Mouse (Mus musculus) megakaryocyte, embryonic 14.5 days (primary cell): ENCODE measurements around the gene Mapk3. TPM values are rescaled to one million over a fixed set of nuclear protein-coding genes. Genes with fewer than 3 reads are reported as not detected.

Experiments used
- H3K27me3 ChIP-seq: replicated peaks from 2 replicates; pipeline ENCODE3; 2012; ENCODE audit warnings: inconsistent platforms
- H3K36me3 ChIP-seq: replicated peaks from 2 replicates; pipeline ENCODE3; 2012; ENCODE audit warnings: low read length, inconsistent platforms, mixed read lengths
- H3K4me1 ChIP-seq: 2 replicates; pipeline ENCODE4 v1.6.1; 2012; ENCODE audit warnings: inconsistent platforms
- H3K4me3 ChIP-seq: replicated peaks from 2 replicates; pipeline ENCODE3; 2012; ENCODE audit warnings: moderate library complexity, mild to moderate bottlenecking, inconsistent platforms
- H3K9me3 ChIP-seq: 2 replicates; pipeline ENCODE4 v1.6.1; 2012; ENCODE audit warnings: inconsistent platforms
- FLI1 ChIP-seq: IDR thresholded peaks from 2 replicates; pipeline ENCODE4 v1.6.1; 2012; ENCODE audit warnings: low read length, inconsistent platforms, mixed read lengths
- GATA1 ChIP-seq: IDR thresholded peaks from 3 replicates; pipeline ENCODE4 v1.6.1; 2012; ENCODE audit warnings: mixed read lengths, low read length, inconsistent platforms, borderline replicate concordance
- polyA plus RNA-seq: library from polyadenylated mRNA; stranded (reverse); fragments of >175 nt; gene quantifications from 2 replicates; pipeline ENCODE4 v1.2.3, GENCODE M21; 2012; ENCODE audit warnings: low replicate concordance; ENCODE audit not compliant: insufficient read depth

The Mapk3 gene
- polyA plus RNA-seq, 1 experiment: 213 TPM

GRCm38 (mm10) chr7:126739551-126739950 lies 19.9 kb upstream of the Mapk3 start:
- TF ChIP-seq GATA1 (no peak), FLI1 (no peak)
- Histone ChIP-seq H3K9me3 (no peaks in the 10 kb centered on the region), H3K4me3 (no peak overlapping the region), H3K4me1 (peaks cover 9% of the 10 kb centered on the region; the same call in 1 of the 2 replicates), H3K36me3 (no peaks in the 10 kb centered on the region), H3K27me3 (peaks cover 25% of the 10 kb centered on the region)

GRCm38 (mm10) chr7:126740132-126740735 lies 19.2 kb upstream of the Mapk3 start:
- no peaks in the 10 kb centered on the region for H3K36me3 ChIP-seq
- H3K27me3 ChIP-seq: peaks cover 23% of the 10 kb centered on the region
- no peak for TF ChIP-seq FLI1
- no peak for TF ChIP-seq GATA1
- H3K4me1 ChIP-seq: peaks cover 9% of the 10 kb centered on the region; the same call in 1 of the 2 replicates
- no peak overlapping the region for H3K4me3 ChIP-seq
- H3K9me3 ChIP-seq: no peaks in the 10 kb centered on the region

- H3K4me3 ChIP-seq: no peak overlapping the region
- H3K36me3 ChIP-seq: no peaks in the 10 kb centered on the region
- H3K4me1 ChIP-seq: peaks cover 10% of the 10 kb centered on the region
- no peaks in the 10 kb centered on the region for H3K9me3 ChIP-seq
- peaks cover 21% of the 10 kb centered on the region for H3K27me3 ChIP-seq
- no peak for TF ChIP-seq GATA1
- TF ChIP-seq FLI1: no peak
Observed at GRCm38 (mm10) chr7:126740977-126741376, 18.4 kb upstream of the Mapk3 start.

DNA sequence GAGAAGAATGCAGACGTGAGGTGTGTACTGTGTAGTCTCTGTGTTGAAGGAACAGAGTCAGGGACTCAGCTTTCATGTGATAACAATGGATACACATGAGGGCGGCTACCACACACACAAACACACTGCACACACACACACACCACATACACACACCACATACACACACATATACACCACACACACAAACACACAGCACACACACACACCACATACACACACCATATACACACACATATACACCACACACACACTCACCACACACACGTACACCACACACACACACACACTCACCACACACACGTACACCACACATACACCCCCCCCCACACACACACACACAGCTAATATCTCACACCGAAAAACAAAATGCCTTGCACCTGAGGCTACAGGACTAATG lies 17.9 kb upstream of the Mapk3 start:
- H3K27me3 ChIP-seq: peaks cover 20% of the 10 kb centered on the region
- peaks cover 15% of the 10 kb centered on the region for H3K4me1 ChIP-seq
- H3K9me3 ChIP-seq: no peaks in the 10 kb centered on the region
- no peaks in the 10 kb centered on the region for H3K36me3 ChIP-seq
- no peak for TF ChIP-seq GATA1
- no peak overlapping the region for H3K4me3 ChIP-seq

GRCm38 (mm10) chr7:126741964-126742482 lies 17.4 kb upstream of the Mapk3 start:
- peaks cover 20% of the 10 kb centered on the region for H3K27me3 ChIP-seq
- no peaks in the 10 kb centered on the region for H3K36me3 ChIP-seq
- no peak for TF ChIP-seq GATA1
- TF ChIP-seq FLI1: no peak
- H3K4me1 ChIP-seq: peaks cover 21% of the 10 kb centered on the region
- no peaks in the 10 kb centered on the region for H3K9me3 ChIP-seq
- no peak overlapping the region for H3K4me3 ChIP-seq

GRCm38 (mm10) chr7:126746066-126746465 lies 13.3 kb upstream of the Mapk3 start:
- Histone ChIP-seq H3K36me3 (no peaks in the 10 kb centered on the region), H3K9me3 (no peaks in the 10 kb centered on the region), H3K27me3 (peaks cover 4% of the 10 kb centered on the region), H3K4me3 (peak overlapping the region; percentile 82), H3K4me1 (peaks cover 24% of the 10 kb centered on the region)
- TF ChIP-seq GATA1 (no peak), FLI1 (no peak)

DNA sequence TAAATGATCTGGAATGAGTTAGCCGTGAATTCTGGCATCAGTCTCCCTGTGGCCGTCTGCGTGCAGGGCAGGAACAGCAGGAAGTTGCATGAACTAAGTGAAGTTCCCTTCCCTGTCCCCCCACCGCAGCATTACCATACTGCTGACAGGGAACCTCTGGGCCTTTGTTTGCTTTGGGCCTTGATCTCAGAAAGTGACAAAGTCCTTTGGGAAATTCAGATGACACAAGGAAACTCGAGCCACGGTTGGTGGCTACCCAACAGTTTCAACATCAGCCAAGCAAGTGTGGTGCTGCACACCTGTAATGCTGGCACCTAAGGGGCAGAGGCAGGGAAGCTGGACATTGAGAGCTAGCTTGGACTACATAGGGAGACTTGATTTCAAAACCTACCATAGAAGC lies 12.6 kb upstream of the Mapk3 start:
- H3K4me1 ChIP-seq: peaks cover 21% of the 10 kb centered on the region
- peak overlapping the region; percentile 82 for H3K4me3 ChIP-seq
- no peaks in the 10 kb centered on the region for H3K9me3 ChIP-seq
- H3K27me3 ChIP-seq: peaks cover 1% of the 10 kb centered on the region
- no peak for TF ChIP-seq GATA1
- no peak for TF ChIP-seq FLI1
- no peaks in the 10 kb centered on the region for H3K36me3 ChIP-seq

- TF ChIP-seq FLI1 (no peak), GATA1 (no peak)
- no peaks in the 10 kb centered on the region for H3K36me3 ChIP-seq
- H3K4me3 ChIP-seq: no peak overlapping the region
- peaks cover 21% of the 10 kb centered on the region for H3K4me1 ChIP-seq
- H3K9me3 ChIP-seq: peaks cover 5% of the 10 kb centered on the region
- peaks cover 3% of the 10 kb centered on the region for H3K27me3 ChIP-seq
Observed at GRCm38 (mm10) chr7:126748824-126749223, 10.6 kb upstream of the Mapk3 start.

- Histone ChIP-seq H3K36me3 (no peaks in the 10 kb centered on the region), H3K4me3 (no peak overlapping the region), H3K4me1 (peaks cover 30% of the 10 kb centered on the region), H3K9me3 (peaks cover 5% of the 10 kb centered on the region), H3K27me3 (peaks cover 3% of the 10 kb centered on the region)
- no peak for TF ChIP-seq FLI1
- TF ChIP-seq GATA1: no peak
Observed at GRCm38 (mm10) chr7:126749582-126750343, 9.6 kb upstream of the Mapk3 start.

- peaks cover 3% of the 10 kb centered on the region for H3K27me3 ChIP-seq
- TF ChIP-seq GATA1 (no peak), FLI1 (no peak)
- peaks cover 5% of the 10 kb centered on the region for H3K9me3 ChIP-seq
- H3K4me1 ChIP-seq: peaks cover 31% of the 10 kb centered on the region
- H3K36me3 ChIP-seq: no peaks in the 10 kb centered on the region
- peak overlapping the region; percentile 82 for H3K4me3 ChIP-seq
Observed at GRCm38 (mm10) chr7:126754866-126755265, 4.5 kb upstream of the Mapk3 start.
